Mouse (Mus musculus) mouse trophoblast stem cell (cell line): ENCODE results near the gene Myl3.

Source experiments
- in situ Hi-C, 2 experiments: fragments of 300-500 bp; cut with MseI, MboI; formaldehyde crosslinking; loops; 2 replicates in 1 of 2; 3 replicates in 1 of 2; pipeline ENCODE4 v1.15.1; 2025

The Myl3 gene

DNA sequence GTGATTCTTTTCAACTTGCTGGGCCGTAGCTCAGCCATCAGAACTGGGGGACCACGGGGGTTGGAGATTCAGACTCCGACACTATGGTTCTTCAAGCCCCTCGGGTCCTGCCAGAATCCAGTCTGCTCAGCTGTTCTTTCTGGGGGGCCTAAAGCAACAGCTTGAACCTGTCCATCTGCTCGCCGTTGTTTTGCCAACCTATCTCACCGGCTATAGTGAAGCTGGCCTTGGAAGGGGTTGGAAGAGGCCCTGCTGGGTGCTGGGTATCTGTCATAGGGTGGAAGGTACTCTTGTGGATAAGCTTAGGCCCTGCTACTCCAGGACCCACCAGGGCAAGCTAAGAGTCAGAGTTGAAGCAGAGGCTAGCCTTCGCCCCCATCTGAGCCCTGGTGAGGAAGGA is 19.2 kb downstream of the Myl3 start:
- in situ Hi-C loops: no loop called here

DNA sequence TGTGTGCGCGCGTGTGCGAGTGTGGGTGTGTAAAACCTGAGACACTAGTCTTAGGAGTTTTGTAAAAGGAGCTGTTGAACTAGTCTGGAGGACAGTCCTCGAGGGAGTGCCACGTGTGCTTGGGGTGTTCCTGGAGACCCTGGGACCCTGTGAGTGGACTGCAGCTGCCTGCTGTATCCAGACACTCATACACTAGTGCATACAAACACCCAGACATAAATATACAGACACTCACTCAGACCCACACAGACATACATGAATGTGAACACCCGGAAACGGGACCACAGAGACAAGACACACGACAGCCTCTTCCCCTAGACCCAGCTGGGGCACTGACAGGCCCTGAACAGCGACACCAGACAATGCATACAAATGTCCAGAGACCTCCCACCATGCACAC is 21.1 kb downstream of the Myl3 start:
- in situ Hi-C loops: no loop called here

DNA sequence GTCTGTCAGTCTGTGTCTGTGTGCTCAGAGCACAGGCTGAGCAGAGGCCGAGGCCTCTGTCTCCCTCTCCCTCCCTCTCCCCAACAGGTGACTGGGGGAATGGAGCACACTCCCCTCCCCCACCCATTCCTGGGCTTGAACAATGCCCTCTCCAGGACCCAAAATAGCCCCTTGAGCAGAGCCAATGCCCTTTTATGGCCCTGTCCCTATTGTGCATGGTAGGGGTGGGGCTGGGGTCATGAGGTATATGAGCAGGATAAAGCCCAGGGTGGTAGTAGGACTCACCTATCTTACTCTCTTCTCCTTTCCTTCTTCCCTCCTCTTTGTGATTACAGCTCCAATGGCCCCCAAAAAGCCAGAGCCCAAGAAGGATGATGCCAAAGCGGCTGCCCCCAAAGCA is 21.7 kb downstream of the Myl3 start:
- in situ Hi-C loops: no loop called here

DNA sequence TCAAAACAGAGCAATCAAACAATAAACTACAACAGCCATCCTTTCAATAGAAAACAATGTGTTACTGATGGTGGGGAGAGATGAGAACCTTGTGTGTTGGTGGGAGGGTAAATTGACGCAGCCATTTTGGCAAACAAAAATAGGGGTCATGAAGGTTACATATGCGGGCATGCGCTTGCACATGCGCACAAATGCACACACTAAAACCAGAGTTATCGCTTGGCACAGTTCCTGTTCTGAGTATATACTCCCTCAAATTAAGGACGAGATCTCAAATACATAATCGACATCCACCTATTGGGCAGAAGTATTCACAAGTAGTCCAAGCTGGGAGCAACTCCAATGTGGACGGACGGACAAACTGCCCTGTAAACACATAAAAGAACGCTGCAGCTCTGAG is 30.7 kb downstream of the Myl3 start:
- in situ Hi-C loops: no loop called here

DNA sequence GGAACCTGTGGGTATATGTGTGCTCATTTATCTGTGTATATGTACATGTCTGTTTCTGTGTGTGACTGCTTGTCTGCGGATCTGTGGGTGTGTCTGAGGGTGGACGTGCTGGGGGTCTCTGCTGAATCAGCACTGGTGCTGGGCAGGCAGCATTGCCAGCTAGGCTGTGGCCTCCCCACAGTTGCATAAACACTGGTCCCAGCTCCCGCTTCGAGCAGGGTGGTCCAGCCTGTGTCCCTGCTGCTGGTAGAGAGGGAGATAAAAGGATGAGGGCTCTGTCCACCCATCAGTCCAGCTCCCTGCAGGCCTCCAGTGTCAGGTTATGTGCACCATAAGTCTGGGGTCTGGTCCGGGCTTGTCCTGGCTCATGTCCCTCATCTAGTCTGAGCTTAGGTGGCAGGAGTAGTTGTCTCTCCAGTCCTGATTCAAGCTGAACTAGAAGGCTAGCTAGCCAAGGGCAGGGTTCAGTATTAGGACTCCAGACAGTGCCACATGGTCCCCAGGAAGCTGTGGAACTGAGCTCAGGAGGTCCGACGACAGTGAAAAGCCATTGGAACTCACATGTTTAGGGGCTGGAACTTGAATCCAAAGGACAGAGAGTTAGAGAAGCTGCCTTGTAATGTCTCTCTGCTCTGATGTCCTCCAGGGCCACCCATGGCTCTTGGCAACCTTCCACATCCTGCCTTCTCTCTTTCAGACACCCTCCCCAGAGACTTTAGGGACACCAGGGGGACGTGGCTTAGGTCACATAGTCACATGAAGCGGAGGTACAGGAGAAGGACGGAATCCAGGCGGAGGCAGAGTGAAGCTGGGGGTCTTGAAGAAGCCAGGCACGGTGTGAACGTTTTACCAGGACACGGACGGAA is 33.0 kb downstream of the Myl3 start:
- in situ Hi-C loops: no loop called here

DNA sequence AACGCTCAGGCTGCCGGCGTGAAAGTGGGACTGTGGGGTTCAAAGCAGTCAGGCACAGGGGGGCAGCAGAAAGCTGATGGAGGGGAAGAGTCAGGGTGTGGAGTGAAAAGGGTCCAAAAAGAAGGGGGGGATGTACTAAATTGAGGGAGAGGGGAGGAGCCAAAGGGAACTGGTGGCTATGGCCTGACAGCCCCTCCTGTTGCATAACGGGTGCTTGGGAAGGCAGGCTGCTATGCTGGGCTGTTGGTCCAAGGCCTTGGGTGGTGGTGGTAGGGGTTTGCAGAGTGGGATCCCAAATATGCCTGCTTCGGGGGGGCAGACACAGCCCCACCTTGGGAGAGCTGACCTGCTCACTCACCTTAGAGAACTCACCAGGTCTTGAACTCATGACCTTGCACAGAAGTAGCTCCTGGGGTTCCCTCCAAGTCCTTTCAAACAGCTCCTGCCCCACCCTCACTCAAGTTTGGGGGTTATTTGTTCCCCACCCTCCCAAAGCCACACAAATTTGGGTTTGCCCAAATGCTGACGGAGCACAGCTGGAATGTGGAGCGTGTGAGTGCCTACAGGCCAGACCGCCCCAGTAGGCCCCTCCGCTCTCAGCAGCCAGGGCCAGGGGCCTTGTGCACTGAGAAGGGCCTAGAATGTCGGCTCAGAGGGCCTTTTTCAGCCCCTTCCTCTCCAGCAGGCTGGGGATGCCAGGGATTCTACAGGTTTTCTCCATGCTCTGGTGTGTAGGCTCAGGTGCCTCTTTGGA is 33.8 kb downstream of the Myl3 start:
- in situ Hi-C loops: no loop called here

DNA sequence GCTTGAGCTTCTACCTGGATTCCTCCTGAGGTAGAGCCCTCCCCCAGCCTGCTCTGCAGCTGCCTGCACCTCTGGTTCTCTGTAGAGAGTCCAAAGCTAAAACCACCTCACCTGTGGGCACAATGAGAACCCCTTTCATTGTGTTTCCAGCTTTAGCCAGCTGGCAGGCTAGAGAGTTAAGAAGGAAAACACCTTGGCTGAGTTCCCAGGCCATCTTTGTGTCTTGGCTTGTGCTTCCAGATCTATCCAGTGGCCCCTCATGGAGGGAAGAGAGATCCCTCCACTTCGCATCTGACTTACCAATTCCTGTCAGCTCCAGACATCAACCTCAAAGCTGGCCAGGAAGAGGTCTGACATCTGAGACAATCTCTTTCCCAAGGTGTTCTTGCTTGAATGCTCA is 36.4 kb downstream of the Myl3 start:
- in situ Hi-C loops: no loop called here

DNA sequence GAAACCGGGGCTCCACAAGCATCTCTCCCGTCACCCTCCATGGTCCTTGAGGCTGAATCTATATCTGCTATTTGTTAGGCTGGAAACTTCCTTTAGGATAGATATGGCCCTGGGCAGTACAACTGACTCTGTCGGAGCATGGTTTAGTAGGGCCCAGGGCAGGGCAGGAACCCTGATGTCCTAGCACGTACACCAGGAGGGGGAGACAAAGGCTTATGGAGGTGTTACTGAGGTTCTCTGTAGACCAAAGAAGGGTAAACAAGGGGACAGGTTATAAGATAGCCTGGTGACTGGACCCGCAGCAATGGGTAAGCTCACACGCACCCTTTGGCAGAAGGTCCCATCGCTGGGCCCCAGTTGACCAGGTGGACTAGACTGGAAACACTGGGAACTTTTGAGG is 36.9 kb downstream of the Myl3 start:
- in situ Hi-C loops: no loop called here

DNA sequence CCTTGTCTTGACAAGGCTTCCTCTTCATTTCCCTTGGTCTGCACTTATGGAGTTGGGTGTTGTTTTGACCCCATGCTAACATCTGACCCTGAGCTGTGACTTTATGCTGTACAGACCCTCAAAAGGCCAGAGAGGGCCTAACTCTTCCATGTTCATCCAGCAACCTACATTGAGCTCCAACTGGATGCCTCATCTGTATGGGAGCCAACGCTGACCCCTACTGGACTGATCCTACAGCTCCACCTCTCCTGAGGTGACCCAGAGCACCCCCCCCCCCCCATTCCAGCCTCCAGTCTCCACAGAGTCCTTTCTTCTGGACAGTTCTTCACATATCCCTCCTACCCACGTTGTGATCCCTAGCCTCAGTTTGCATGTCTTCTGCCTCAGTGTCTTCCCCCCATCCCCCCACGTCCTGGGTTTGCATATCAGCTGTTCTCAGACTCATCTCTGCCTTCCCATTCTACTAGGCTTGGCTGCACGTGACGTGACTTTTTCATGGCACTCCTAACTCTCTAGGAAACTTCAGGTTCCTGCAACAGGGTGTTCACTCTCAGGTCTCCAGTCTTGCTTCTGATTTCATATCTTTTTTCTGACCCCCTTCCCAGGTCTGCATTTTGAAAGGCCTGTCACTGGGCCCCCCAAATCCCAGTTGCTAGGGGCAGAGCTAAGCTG is 37.7 kb downstream of the Myl3 start:
- in situ Hi-C loops: no loop called here

DNA sequence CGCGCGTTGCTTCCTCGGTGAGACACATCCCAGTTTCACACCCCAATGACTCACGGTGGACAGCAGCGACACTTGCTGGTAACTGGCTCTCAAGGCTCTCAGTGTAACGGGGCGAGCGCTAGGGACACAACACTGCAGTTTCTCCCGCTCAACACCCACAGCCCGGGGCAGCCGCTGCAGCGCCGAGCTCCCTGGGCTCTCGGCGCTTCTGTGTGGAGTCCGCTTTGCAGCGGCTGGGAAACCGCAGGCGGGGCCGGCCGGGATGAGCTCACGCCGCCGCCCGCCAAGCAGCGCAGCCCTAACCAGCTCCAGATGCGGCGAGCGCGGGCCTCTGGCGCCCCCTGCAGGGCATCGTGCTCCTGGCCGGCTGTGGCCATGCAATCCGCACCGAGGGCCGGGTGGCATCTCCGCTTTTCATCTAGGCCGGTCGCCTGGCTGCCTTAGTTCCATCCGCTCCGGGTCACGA is 39.6 kb downstream of the Myl3 start:
- in situ Hi-C loops: loop anchor here (5.0 to 10.0 kb wide), 2 partner anchors 64 to 94 kb away; partner anchors contain the start of gene Als2cl (in 1 of the 2)

DNA sequence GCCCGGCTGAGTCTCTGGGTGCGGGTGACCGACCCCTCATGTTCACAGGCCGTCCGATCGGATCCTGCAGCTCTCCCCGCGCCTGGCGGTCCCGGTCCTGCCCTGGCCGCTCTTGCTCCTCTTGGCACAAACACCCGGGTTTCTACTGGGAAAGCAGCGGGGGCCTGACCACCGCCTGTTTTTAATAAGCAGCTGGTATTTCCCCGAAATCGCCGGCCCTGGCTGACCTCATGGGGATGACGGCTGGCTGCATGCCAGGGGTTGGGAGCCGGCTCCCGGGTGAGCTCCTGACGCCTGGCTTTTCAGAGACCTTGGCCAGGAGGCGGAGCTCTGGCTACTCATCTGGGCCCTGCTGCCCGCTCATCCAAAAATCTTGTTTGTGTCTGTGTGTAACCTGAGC is 40.1 kb downstream of the Myl3 start:
- in situ Hi-C loops: loop anchor here (5.0 to 10.0 kb wide), 2 partner anchors 64 to 93 kb away; partner anchors contain the start of gene Als2cl (in 1 of the 2)

DNA sequence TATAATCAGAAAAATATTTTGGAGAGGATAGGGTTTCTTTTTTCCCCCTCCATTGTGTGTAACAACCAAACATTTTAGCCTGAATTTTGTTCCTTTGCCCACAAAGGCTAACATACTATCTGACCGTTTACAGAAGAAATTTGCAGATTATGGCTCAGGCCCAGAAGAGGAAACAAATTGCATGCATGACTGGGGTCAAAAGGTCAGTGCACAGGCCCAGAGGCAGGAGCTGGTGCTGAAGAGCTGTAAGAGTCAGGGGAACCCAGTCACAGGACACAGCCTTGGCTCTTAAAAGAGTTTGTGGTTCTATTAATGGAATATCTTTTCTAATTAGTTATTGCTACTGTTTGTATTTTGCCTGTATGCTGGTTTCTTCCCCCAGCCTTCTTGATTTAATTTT is 42.0 kb downstream of the Myl3 start:
- in situ Hi-C loops: loop anchor here (5.0 to 10.0 kb wide), 2 partner anchors 66 to 91 kb away; partner anchors contain the start of gene Als2cl (in 1 of the 2)

DNA sequence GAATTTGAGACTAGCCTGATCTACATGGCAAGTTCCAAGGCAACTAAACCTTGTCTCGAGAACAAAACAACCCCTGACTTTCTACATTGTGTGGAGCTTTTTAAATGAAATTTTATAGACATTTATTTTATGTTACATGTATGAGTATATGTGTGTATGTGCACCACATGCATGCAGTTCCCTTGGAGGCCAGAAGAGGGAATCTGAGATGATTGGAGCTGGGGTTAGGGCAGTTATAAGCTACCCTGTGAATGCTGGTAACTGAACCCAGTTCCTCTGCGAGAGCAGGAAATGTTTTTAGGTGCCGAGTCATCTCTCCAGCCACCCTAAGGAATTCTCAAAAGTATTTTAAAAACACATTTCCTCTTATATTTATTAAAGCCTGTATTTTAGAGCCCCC is 46.5 kb downstream of the Myl3 start:
- in situ Hi-C loops: loop anchor here in 1 of 2 experiments (10.0 kb wide), 1 partner anchor 87 kb away; the partner anchor contains the start of gene Als2cl

DNA sequence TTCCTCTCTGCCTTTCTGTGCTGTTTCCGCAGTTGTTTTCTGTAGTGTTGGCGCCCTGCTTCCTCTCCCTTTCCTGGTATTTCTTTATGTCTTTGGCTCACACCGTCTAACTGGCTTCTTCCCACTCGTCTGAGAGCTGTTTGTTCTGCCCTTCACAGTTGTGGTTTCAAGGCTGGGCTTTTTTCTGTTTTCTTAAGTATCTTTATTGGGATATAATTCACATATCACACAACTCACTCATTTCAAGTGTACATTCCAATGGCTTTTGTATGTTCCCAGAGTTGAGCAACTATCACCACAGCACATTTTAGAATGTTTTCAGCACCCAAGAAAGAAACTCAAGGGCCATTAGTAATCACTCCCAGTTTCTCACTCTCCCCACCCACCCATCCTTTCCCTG is 48.8 kb downstream of the Myl3 start:
- in situ Hi-C loops: loop anchor here in 1 of 2 experiments (5.0 kb wide), 1 partner anchor 82 kb away; no protein-coding TSS in a partner anchor

DNA sequence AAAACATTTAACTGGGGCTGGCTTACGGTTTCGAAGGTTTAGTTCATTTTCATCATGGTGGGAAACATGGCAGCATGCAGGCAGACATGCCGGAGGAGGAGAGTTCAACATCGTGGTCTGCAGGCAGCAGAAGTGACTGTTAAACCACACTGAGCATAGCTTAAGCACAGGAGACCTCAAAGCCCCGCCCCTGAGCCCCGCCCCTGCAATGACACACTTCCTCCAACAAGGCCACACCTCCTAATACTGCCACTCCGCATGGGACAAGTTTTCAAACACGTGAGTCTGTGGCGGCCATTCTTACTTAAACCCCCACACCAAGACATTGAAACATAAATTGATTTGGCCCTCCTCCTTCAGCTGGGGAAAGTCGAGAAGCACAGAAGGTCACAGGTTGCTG is 55.4 kb downstream of the Myl3 start:
- in situ Hi-C loops: no loop called here

DNA sequence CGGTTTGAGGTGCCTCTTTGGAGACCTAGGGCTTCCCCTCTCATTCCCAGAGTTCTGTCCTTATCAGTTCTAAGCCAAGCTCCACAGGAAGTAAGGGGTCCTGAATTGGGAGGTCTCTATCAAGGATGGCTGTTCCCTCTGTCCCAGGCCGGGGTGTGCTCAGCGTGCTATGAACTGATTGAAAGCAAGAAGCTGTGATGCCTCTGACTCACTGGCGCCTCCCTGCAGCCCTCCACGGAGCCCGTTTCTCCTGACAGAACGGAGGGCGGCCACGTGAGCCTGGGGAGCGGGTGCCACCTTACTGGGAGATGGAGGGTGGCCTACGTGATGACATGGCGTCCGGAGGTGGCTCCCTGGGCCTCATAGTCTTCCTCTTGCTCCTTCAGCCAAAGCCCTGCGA is 56.2 kb downstream of the Myl3 start, which contains the start of gene Prss42:
Gene Prss42, plus strand, starts transcription at position 301 of the 400 bp plus-strand sequence.
- in situ Hi-C loops: no loop called here

DNA sequence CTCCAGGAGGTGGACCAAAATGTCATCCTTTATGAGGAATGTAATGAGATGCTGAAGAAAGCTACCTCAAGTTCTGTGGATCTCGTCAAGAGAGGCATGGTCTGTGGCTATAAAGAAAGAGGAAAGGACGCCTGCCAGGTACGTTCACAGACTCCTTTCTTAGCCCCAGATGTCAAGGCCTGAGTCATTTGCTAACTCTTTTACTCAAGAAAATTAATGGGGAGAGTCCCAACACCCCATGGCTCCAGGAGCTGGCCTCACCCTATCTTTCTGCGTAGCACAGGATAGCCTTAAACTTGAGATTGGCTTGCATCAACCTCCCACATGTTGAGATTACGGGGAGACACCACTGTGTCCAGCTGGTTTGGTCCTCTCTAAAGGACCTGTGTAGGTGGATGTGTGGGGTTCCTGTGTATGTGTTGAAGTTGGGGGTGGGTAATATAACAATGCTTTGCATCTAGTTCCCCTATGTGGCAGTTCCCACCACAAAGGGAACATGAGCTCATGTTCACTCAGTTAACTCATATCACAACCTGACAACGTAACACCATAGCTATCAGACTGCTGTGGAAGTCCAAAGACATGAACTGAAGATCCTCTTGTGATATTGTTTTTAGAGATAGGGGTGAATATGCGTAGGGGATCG is 59.3 kb downstream of the Myl3 start:
- in situ Hi-C loops: no loop called here

DNA sequence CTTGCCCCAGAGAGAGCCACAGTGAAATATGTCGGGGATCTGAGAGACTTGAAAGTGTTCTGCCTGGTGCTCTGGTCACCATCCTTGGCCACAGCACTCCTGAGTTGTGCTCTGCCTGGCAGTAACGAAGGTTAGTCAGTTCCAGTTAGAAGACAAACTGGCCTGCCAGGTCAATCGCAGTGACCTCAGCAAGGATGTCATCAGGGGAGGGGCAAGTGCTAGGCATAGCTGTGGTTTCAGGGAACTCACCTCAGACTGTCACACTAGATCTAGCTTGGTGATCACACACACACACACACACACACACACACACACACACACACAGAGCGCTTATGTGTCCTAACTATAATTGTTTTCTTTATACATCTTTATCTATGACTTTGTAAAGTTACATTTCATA is 61.6 kb downstream of the Myl3 start:
- in situ Hi-C loops: no loop called here

DNA sequence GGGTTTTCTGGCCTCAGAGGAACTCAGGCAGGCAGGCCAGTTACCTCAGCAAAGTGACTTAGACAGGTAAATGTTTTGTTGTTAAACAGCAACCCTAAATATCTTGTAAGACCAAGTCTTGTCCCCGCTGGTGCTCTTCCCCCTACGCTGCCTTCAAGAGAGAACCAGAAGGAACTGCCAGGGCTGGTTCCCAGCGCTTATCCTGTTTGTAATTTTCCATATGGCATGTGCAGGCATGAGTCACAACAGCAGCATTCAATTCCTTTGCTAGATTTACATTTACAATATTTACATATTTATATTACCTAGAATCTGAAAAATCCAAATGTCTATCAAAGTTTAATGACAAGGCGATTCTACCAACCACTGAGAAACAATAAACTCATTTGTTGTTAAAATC is 68.4 kb downstream of the Myl3 start:
- in situ Hi-C loops: no loop called here

DNA sequence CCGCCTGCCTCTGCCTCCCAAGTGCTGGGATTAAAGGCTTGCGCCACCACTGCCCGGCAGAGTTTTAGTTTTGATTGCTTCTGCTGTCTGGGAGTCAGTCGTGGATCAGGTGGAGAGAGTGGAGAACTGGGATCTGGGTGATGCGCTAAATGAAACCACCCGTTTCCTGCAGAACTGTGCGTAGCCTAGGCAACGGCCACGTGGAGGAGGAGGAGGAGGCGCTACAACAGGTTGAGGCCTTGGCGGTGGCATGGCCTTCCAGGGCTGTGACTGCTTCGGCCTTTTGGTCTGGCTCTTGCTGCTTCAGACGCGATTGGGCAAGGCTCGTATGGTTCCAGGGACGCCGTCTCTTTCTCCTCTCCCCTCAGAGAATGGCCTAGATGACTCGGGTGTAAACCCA is 72.1 kb downstream of the Myl3 start, which contains the start of gene Prss44:
Gene Prss44, plus strand, starts transcription at position 206 of the 400 bp plus-strand sequence.
- in situ Hi-C loops: no loop called here
